ENCODE assay signal across 8 mouse cellular contexts in the genomic region with DNA sequence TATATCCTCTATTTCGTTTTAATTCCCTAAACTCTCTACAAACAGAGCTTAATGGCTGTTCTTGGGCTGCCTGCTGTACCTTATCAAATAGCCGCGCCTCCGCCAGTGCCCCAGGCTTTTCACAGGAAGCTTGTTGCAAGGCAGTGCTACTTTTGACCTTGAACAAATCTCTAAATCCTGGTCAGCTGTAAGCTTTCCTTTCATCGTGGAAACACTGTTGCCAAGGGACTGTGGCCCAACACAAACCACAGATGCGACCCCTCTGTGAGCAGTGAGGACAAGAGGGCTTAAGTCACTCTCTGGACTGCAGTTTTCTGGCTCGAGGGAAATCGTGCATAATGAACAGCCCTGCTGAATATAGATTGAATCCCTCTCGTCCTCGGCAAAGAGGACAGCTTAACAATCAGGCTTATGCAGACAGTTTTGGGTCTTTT.
DNase-seq lines count a peak whose midpoint lies in the region; ATAC-seq and TF ChIP-seq lines count a peak whose summit lies in the region.

No protein-coding gene starts in this region.

- H3K9ac ChIP-seq in hindbrain, embryonic 16.5 days (ENCODE audit: low read depth, low read length) = 0 out of 2 replicates have a peak overlapping the region, but pooled peaks have one; percentile 3
- 0 out of 2 replicates have a peak overlapping the region, but pooled peaks have one; percentile 3 for H3K9ac ChIP-seq in midbrain, embryonic 14.5 days (replicated peaks; ENCODE audit: low read length)

- peak overlapping the region; percentile 14 for H3K4me2 ChIP-seq in hindbrain, embryonic 16.5 days (ENCODE audit: low read length)
- peak overlapping the region; percentile 42 for H3K4me2 ChIP-seq in midbrain, embryonic 14.5 days (ENCODE audit: low read length)

- no peak overlapping the region for H3K27ac ChIP-seq in cerebellum, adult 2 months (ENCODE audit: insufficient read depth, low read length)
- peak overlapping the region; percentile 49; the same call in 1 of the 2 replicates for H3K27ac ChIP-seq in hindbrain, embryonic 16.5 days (ENCODE audit: low read depth, low read length)
- peak overlapping the region; percentile 56 for H3K27ac ChIP-seq in midbrain, embryonic 14.5 days (replicated peaks; ENCODE audit: low read depth, low read length)

- no peaks in the 10 kb centered on the region for H3K36me3 ChIP-seq in hindbrain, embryonic 16.5 days (ENCODE audit: control insufficient read depth, insufficient read depth, low read length)
- no peaks in the 10 kb centered on the region for H3K36me3 ChIP-seq in midbrain, embryonic 14.5 days (ENCODE audit: control insufficient read depth, insufficient read depth, low read length)

- no peak overlapping the region for H3K4me3 ChIP-seq in cerebellum, adult 2 months (replicated peaks; ENCODE audit: insufficient read depth, low read depth, low read length)
- no peak overlapping the region for H3K4me3 ChIP-seq in hindbrain, embryonic 16.5 days (ENCODE audit: low read length)
- no peak overlapping the region for H3K4me3 ChIP-seq in midbrain, embryonic 14.5 days (replicated peaks; ENCODE audit: low read depth, low read length)

- no peak for TF ChIP-seq POLR2A in cerebellum, adult 2 months (IDR thresholded peaks at IDR 0.05; ENCODE audit: borderline replicate concordance, insufficient read depth, low read length)

- intact Hi-C loops in left cerebral cortex, postnatal 36 days (cut with DNase I) = no loop called here

- DNase-seq in cerebellum, postnatal 10 days = peak; percentile 20 to 39
- DNase-seq in cerebellum, adult 2 months = no peak
- DNase-seq in embryo, embryonic 11 days = peak; percentile 58
- peak; percentile 74 for DNase-seq in midbrain, embryonic 14.5 days
- no peak for DNase-seq in spleen, postnatal 10 days (ENCODE audit: low spot score in 2 of 2)
- DNase-seq in cerebellum, adult 11 months = no peak
- DNase-seq in left cerebral cortex, postnatal 36 days (ENCODE audit: low spot score in 2 of 2) = no peak

- H3K4me1 ChIP-seq in cerebellum, adult 2 months (ENCODE audit: control insufficient read depth, insufficient read depth, low read length) = no peaks in the 10 kb centered on the region
- peaks cover 8% of the 10 kb centered on the region for H3K4me1 ChIP-seq in hindbrain, embryonic 16.5 days (ENCODE audit: control insufficient read depth, insufficient read depth, low read depth, low read length)
- H3K4me1 ChIP-seq in midbrain, embryonic 14.5 days (ENCODE audit: control insufficient read depth, insufficient read depth, low read length) = peaks cover 21% of the 10 kb centered on the region

- H3K27me3 ChIP-seq in cerebellum, adult 2 months (ENCODE audit: control insufficient read depth, insufficient read depth, low read length) = no peaks in the 10 kb centered on the region
- no peaks in the 10 kb centered on the region for H3K27me3 ChIP-seq in hindbrain, embryonic 16.5 days (replicated peaks; ENCODE audit: control insufficient read depth, insufficient read depth, low read length)
- no peaks in the 10 kb centered on the region for H3K27me3 ChIP-seq in midbrain, embryonic 14.5 days (ENCODE audit: control insufficient read depth, insufficient read depth, low read length)

- 35% methylated on average over 10 of the region's 10 CpGs for WGBS in cerebellum, adult 2 months
- WGBS in hindbrain, embryonic 16.5 days = 20% methylated on average over 10 of the region's 10 CpGs
- WGBS in midbrain, embryonic 14.5 days = 5% methylated on average over 10 of the region's 10 CpGs

- no peak for TF ChIP-seq CTCF in cerebellum, adult 2 months (IDR thresholded peaks at IDR 0.05; ENCODE audit: borderline replicate concordance, insufficient read depth, low read depth, low read length)

- ATAC-seq in hindbrain, embryonic 16.5 days = peak; percentile 78
- peak; percentile 80; the same call in 1 of the 2 replicates for ATAC-seq in midbrain, embryonic 14.5 days (ENCODE audit: low FRiP score, low TSS enrichment)

- H3K9me3 ChIP-seq in hindbrain, embryonic 16.5 days (ENCODE audit: control insufficient read depth, low read length) = no peaks in the 10 kb centered on the region
- no peaks in the 10 kb centered on the region for H3K9me3 ChIP-seq in midbrain, embryonic 14.5 days (ENCODE audit: control insufficient read depth, low read length)

Comparison
In these comparisons a context has a peak if more than half of its experiments do, and no peak if none do; other contexts are left out.
1. DNase-seq: peak in cerebellum, postnatal 10 days (2 of 2), embryo, embryonic 11 days (single experiment) and midbrain, embryonic 14.5 days (single experiment); none in cerebellum, adult 2 months (0 of 2), spleen, postnatal 10 days (0 of 2), cerebellum, adult 11 months (single experiment) and left cerebral cortex, postnatal 36 days (0 of 2).